Mouse (Mus musculus): ENCODE results near the gene Specc1l.

DNA sequence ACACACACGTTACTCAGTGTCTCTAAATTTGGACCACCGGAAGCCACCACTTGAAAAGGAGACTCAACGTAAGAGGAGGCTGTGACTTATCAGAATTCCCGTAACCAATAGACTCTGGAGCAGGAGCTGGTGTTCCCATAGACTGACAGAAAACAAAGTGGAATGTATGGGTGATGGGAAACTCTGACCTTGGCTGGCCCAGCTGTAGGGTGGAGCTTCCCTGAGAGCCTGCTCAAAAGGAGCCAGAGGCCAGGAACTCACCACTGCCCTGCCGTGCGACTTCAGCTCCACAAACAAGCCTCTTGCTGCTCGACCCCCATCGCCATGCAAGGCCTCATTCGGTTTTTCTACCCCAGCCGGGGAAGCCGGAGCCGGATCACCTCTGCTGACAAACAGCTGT is 38.2 kb upstream of the Specc1l start:
- no peak for TF ChIP-seq CTCF (IDR thresholded peaks at IDR 0.05; ENCODE audit: borderline replicate concordance, control insufficient read depth, extremely low read depth, insufficient read depth, low read length, poor library complexity)
- TF ChIP-seq POLR2A (IDR thresholded peaks at IDR 0.05; ENCODE audit: control insufficient read depth, extremely low read depth, insufficient read depth, low read length, poor library complexity) = no peak
